Mouse (Mus musculus): ENCODE results near the gene Mrps7. TPM values are rescaled to one million over a fixed set of nuclear protein-coding genes. Genes with fewer than 3 reads are reported as not detected.

Gene Mrps7
- polyA plus RNA-seq, 1 experiment: 36.7 TPM

DNA sequence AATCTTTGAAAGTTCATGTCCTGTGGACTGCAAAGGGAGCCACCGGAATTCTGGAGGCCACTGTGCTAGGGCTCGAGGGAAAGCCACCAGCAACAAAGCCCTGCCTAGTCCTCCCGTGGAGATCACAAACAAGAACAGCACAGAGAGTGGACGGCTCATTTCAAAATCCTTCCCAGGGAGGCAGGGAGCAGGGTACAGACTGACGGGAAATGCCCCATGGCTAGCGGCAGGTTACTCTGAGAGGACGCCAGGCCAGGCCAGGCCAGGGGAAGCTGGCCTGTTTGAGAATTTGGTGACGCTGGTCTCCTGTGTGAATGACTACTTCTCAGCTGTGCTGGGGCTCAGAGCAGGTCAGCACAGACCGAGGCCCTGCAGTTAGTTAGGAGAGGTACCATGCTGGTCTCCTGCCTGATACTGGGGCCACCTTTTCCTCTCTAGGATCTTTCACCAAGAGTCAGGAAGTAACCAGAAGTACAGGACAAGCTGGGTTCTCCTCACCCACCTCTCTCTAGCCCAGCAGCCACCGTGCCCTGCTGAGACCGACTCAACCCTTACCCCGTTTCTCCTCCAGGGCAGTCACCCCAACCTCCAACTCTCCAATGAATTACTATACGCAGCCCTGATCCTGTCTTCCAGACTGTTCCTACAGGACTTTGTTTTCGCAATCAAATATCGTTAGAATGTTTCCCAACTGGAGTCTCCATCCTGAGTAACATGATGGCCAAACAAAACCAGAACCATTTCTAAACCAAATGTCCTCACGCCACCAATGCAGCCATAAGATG is 15.2 kb downstream of the Mrps7 start:
- TF ChIP-seq CTCF (IDR thresholded peaks at IDR 0.05; ENCODE audit: borderline replicate concordance, extremely low read depth, insufficient read depth, insufficient read length) (no peak), POLR2A (IDR thresholded peaks at IDR 0.05; ENCODE audit: borderline replicate concordance, extremely low read depth, insufficient read depth, insufficient read length, poor library complexity, severe bottlenecking) (no peak)

DNA sequence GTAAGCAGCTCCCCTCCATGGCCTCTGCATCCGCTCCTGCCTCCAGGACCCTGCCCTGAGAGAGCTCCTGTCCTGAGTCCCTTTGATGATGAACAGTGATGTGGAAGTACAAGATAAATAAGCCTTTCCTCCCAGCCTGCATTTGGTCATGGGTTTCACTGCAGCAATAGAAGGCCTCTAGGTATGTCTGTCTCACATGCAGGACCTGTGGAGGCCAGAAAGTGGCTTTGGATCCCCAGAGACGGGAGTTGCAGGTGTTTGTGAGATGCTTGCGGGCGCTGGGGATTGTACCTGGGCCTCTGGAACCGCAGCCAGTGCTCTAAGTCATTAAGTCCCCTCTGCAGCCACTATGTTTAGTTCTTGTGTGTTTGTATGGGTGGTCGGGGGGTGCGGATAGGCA is 16.2 kb downstream of the Mrps7 start:
- no peak for DNase-seq (ENCODE audit: low read depth)
- no peak for TF ChIP-seq CTCF (IDR thresholded peaks at IDR 0.05; ENCODE audit: borderline replicate concordance, extremely low read depth, insufficient read depth, insufficient read length)
- TF ChIP-seq POLR2A (IDR thresholded peaks at IDR 0.05; ENCODE audit: borderline replicate concordance, extremely low read depth, insufficient read depth, insufficient read length, poor library complexity, severe bottlenecking): no peak

More for the DNA sequence above, 15.2 kb downstream of the Mrps7 start:
- DNase-seq (ENCODE audit: low read depth): no peak

DNA sequence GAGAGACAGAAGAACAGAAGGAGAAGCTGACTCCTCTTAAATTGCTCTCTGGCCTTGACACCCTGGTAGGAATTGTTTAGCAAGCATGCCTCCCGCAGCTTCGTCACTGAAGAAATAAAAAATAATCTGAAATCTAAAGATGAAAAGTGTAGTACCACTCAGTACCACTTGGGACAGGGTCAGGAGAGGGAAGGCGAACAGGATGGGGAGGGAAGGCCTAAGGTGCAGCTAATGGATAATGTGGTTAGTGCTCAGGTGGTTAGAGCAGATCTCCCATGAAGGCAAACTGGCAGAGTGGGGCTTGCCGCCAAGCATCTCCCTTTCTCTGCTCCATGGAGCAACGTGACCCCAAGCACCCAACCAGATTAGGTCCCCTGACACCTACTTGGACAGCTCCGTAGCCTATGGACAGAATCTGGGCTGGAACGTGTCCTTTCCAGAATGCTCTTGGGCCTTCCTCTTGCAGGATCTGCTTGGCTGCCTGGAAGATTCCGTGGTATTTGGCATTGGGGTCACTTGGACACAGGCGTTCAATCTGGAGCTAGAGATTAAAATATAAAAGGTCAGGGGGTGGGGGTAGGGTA is 19.9 kb downstream of the Mrps7 start:
- DNase-seq (ENCODE audit: low read depth): no peak
- peak; percentile 28; the same call in 1 of the 2 replicates for TF ChIP-seq CTCF (IDR thresholded peaks at IDR 0.05; ENCODE audit: borderline replicate concordance, extremely low read depth, insufficient read depth, insufficient read length)
- TF ChIP-seq POLR2A (IDR thresholded peaks at IDR 0.05; ENCODE audit: borderline replicate concordance, extremely low read depth, insufficient read depth, insufficient read length, poor library complexity, severe bottlenecking): no peak

DNA sequence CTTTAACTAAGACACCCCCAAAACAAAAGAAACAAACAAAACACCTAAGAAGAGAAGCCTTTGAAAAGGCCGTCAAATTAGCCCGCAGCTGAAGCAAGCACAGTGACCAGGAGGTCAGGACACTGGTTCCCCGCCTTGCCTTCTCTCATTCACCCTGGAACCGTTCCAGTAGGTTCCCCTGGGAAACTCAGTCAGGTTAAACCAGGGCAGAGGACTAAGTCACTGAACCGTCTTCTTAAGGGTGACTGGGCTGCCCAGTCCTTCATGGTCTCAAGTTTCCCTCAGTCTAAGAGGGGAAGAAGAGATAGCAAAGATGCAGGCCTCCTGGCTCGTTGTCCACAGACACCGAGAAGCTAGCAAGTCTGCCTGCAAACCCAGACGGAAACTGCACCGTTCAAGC is 22.2 kb downstream of the Mrps7 start:
- no peak for DNase-seq (ENCODE audit: low read depth)
- TF ChIP-seq POLR2A (IDR thresholded peaks at IDR 0.05; ENCODE audit: borderline replicate concordance, extremely low read depth, insufficient read depth, insufficient read length, poor library complexity, severe bottlenecking) (no peak), CTCF (IDR thresholded peaks at IDR 0.05; ENCODE audit: borderline replicate concordance, extremely low read depth, insufficient read depth, insufficient read length) (no peak)

- TF ChIP-seq CTCF (IDR thresholded peaks at IDR 0.05; ENCODE audit: borderline replicate concordance, extremely low read depth, insufficient read depth, insufficient read length): no peak
- no peak for TF ChIP-seq POLR2A (IDR thresholded peaks at IDR 0.05; ENCODE audit: borderline replicate concordance, extremely low read depth, insufficient read depth, insufficient read length, poor library complexity, severe bottlenecking)
- no peak for DNase-seq (ENCODE audit: low read depth)
Measured at GRCm38 (mm10) chr11:115626824-115627616, 23.3 kb downstream of the Mrps7 start.

DNA sequence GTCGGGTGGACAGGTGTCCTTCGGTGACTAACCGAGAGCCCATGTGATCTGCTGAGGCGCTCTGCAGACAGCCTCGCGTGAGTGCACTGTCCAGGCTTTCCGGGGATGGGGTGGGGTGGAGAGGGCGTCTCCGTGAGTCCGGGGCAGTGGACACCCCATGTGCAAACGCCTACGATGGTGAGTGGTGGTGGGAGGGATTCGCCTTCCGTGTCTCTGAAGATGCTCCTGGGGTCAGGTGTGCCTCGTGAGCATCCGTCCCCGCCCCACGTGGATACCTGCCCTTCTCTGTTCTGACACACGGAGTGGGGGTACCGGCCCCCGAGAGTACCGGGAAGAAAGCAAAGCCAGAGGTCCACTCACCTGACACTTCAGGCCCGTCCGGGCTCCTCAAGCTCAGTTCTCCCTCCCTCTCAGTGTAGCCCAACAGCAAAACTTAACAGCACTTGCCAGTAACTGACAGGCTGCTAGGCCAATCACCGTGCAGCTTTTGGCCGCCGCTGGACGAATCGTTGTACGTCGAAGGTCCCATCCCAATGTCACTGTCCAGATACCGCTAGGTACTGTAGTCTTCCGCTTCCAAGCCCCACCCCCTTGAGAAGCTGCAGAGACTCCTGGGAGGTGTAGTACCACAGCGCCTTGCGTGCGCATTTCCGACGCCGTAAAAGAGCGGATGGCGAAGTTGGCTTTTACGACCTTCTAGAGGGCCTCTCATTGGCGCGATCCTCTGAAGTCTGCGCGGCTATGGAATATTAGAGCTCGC is 24.2 kb downstream of the Mrps7 start, which contains the start of gene Slc25a19:
TSS of gene Slc25a19 (minus strand) at position 591 of the 760 bp plus-strand sequence.
- DNase-seq (ENCODE audit: low read depth): peak; percentile 100
- no peak for TF ChIP-seq CTCF (IDR thresholded peaks at IDR 0.05; ENCODE audit: borderline replicate concordance, extremely low read depth, insufficient read depth, insufficient read length)
- TF ChIP-seq POLR2A (IDR thresholded peaks at IDR 0.05; ENCODE audit: borderline replicate concordance, extremely low read depth, insufficient read depth, insufficient read length, poor library complexity, severe bottlenecking): peak; percentile 28; the same call in 1 of the 2 replicates

- TF ChIP-seq CTCF (IDR thresholded peaks at IDR 0.05; ENCODE audit: borderline replicate concordance, extremely low read depth, insufficient read depth, insufficient read length): no peak
- no peak for TF ChIP-seq POLR2A (IDR thresholded peaks at IDR 0.05; ENCODE audit: borderline replicate concordance, extremely low read depth, insufficient read depth, insufficient read length, poor library complexity, severe bottlenecking)
- DNase-seq (ENCODE audit: low read depth): no peak
Measured at GRCm38 (mm10) chr11:115628465-115629101, 24.9 kb downstream of the Mrps7 start.

- TF ChIP-seq POLR2A (IDR thresholded peaks at IDR 0.05; ENCODE audit: borderline replicate concordance, extremely low read depth, insufficient read depth, insufficient read length, poor library complexity, severe bottlenecking) (no peak), CTCF (IDR thresholded peaks at IDR 0.05; ENCODE audit: borderline replicate concordance, extremely low read depth, insufficient read depth, insufficient read length) (no peak)
- DNase-seq (ENCODE audit: low read depth): no peak
Measured at GRCm38 (mm10) chr11:115629734-115630531, 26.2 kb downstream of the Mrps7 start.

- DNase-seq (ENCODE audit: low read depth): no peak
- no peak for TF ChIP-seq CTCF (IDR thresholded peaks at IDR 0.05; ENCODE audit: borderline replicate concordance, extremely low read depth, insufficient read depth, insufficient read length)
- TF ChIP-seq POLR2A (IDR thresholded peaks at IDR 0.05; ENCODE audit: borderline replicate concordance, extremely low read depth, insufficient read depth, insufficient read length, poor library complexity, severe bottlenecking): no peak
Measured at GRCm38 (mm10) chr11:115630532-115631504, 27.1 kb downstream of the Mrps7 start.
